Mouse (Mus musculus) G1E (cell line): Measurements from ENCODE around the gene Tfcp2. TPM values are rescaled to one million over a fixed set of nuclear protein-coding genes. Genes with fewer than 3 reads are reported as not detected.

Source experiments
- ATAC-seq: 2 replicates; pipeline ENCODE4 v1.8.0; 2016; ENCODE audit warnings: mild to moderate bottlenecking; ENCODE audit not compliant: insufficient number of reproducible peaks, poor library complexity, low FRiP score, severe bottlenecking; ENCODE audit errors: extremely low read depth
- DNase-seq: peaks from one replicate; pipeline ENCODE4 v3.0.0; 2012; ENCODE audit warnings: low spot score
- H3K27me3 ChIP-seq: 2 replicates; pipeline ENCODE4 v1.6.1; 2012; ENCODE audit warnings: mild to moderate bottlenecking, low read length, inconsistent platforms; ENCODE audit not compliant: insufficient read depth
- H3K36me3 ChIP-seq: replicated peaks from 2 replicates; pipeline ENCODE3; 2012; ENCODE audit warnings: mild to moderate bottlenecking, inconsistent platforms
- H3K4me1 ChIP-seq: 2 replicates; pipeline ENCODE4 v1.6.1; 2012; ENCODE audit warnings: low read depth, low read length, inconsistent platforms, mixed read lengths; ENCODE audit not compliant: insufficient read depth
- H3K4me3 ChIP-seq: 2 replicates; pipeline ENCODE4 v1.5.1; 2012; ENCODE audit warnings: low read depth, mild to moderate bottlenecking, inconsistent platforms, low read length, moderate library complexity, mixed read lengths
- H3K9me3 ChIP-seq: replicated peaks from 2 replicates; pipeline ENCODE4 v1.6.1; 2012; ENCODE audit warnings: inconsistent platforms
- CTCF ChIP-seq: IDR thresholded peaks from 2 replicates; pipeline ENCODE4 v1.5.1; 2012; ENCODE audit warnings: low read depth, low read length, inconsistent platforms, mixed read lengths
- GATA1 ChIP-seq: IDR thresholded peaks from 2 replicates; pipeline ENCODE4 v1.6.1; 2012; ENCODE audit warnings: borderline replicate concordance, low read length, inconsistent platforms, mixed read lengths
- GATA2 ChIP-seq: IDR thresholded peaks from 2 replicates; pipeline ENCODE4 v1.6.1; 2012; ENCODE audit warnings: low read depth, low read length, inconsistent platforms, borderline replicate concordance
- POLR2AphosphoS5 ChIP-seq: IDR thresholded peaks from 2 replicates; pipeline ENCODE4 v1.6.1; 2012; ENCODE audit warnings: low read depth, low read length, inconsistent platforms; ENCODE audit not compliant: insufficient replicate concordance
- TAL1 ChIP-seq: conservative IDR thresholded peaks from 2 replicates; pipeline ENCODE4 v1.6.1; 2012; ENCODE audit warnings: low read depth, low read length, inconsistent platforms, mixed read lengths
- polyA plus RNA-seq: library from polyadenylated mRNA; stranded (reverse); fragments of >175 nt; gene quantifications from 2 replicates; pipeline ENCODE4 v1.2.3, GENCODE M21; 2012
- total RNA-seq, 2 experiments: library from RNA; stranded (forward) in 1 of 2; stranded (reverse) in 1 of 2; fragments of 200-1000 nt in 1 of 2; fragments of >200 nt in 1 of 2; fragmentation: Nextera tagmentation in 1 of 2; gene quantifications; 2 replicates each; pipeline ENCODE4 v1.2.3; 2014 to 2017

The Tfcp2 gene
- total and polyA plus RNA-seq, 3 experiments = 3.9 to 16.0 (median 10.9) TPM

GRCm38 (mm10) chr15:100457340-100457739, 94.5 kb downstream of the Tfcp2 start:
- Histone ChIP-seq H3K4me1 (peaks cover 43% of the 10 kb centered on the region), H3K9me3 (no peaks in the 10 kb centered on the region), H3K27me3 (no peaks in the 10 kb centered on the region), H3K36me3 (no peaks in the 10 kb centered on the region), H3K4me3 (no peak overlapping the region; the same call in 1 of the 2 replicates)
- peak; percentile 30 for DNase-seq
- 0 out of 2 replicates have a peak, but pooled peaks have one; percentile 41 for ATAC-seq
- TF ChIP-seq GATA1 (no peak), POLR2AphosphoS5 (no peak), CTCF (peak; percentile 91)

GRCm38 (mm10) chr15:100456356-100456991, 95.3 kb downstream of the Tfcp2 start:
- no peak for ATAC-seq
- no peak overlapping the region for H3K4me3 ChIP-seq
- H3K36me3 ChIP-seq = no peaks in the 10 kb centered on the region
- peaks cover 36% of the 10 kb centered on the region for H3K4me1 ChIP-seq
- TF ChIP-seq TAL1 (no peak), CTCF (no peak), GATA1 (no peak), POLR2AphosphoS5 (no peak), GATA2 (no peak)
- DNase-seq = no peak
- H3K27me3 ChIP-seq = no peaks in the 10 kb centered on the region
- no peaks in the 10 kb centered on the region for H3K9me3 ChIP-seq

- 0 out of 2 replicates have a peak, but pooled peaks cover 2% of the 10 kb centered on the region for H3K9me3 ChIP-seq
- peaks cover 31% of the 10 kb centered on the region for H3K4me1 ChIP-seq
- ATAC-seq (no peak), DNase-seq (no peak)
- TF ChIP-seq GATA2 = no peak
- no peak for TF ChIP-seq TAL1
- TF ChIP-seq GATA1 = no peak
- TF ChIP-seq CTCF = no peak
- no peak for TF ChIP-seq POLR2AphosphoS5
- H3K27me3 ChIP-seq = no peaks in the 10 kb centered on the region
- H3K36me3 ChIP-seq = no peaks in the 10 kb centered on the region
- no peak overlapping the region for H3K4me3 ChIP-seq
Measured at GRCm38 (mm10) chr15:100452486-100452885, 99.3 kb downstream of the Tfcp2 start.

GRCm38 (mm10) chr15:100451245-100451644, 100.6 kb downstream of the Tfcp2 start:
- no peak for TF ChIP-seq GATA1
- no peak for TF ChIP-seq GATA2
- no peak for TF ChIP-seq TAL1
- TF ChIP-seq POLR2AphosphoS5 = no peak
- no peak for TF ChIP-seq CTCF
- Histone ChIP-seq H3K4me3 (no peak overlapping the region), H3K9me3 (0 out of 2 replicates have a peak, but pooled peaks cover 2% of the 10 kb centered on the region), H3K4me1 (peaks cover 31% of the 10 kb centered on the region), H3K27me3 (no peaks in the 10 kb centered on the region), H3K36me3 (no peaks in the 10 kb centered on the region)
- no peak for DNase-seq
- no peak for ATAC-seq

GRCm38 (mm10) chr15:100449495-100449894, 102.3 kb downstream of the Tfcp2 start:
- 0 out of 2 replicates have a peak, but pooled peaks cover 2% of the 10 kb centered on the region for H3K9me3 ChIP-seq
- H3K4me3 ChIP-seq = no peak overlapping the region
- DNase-seq = no peak
- no peaks in the 10 kb centered on the region for H3K36me3 ChIP-seq
- H3K4me1 ChIP-seq = peaks cover 38% of the 10 kb centered on the region
- no peak for ATAC-seq
- no peaks in the 10 kb centered on the region for H3K27me3 ChIP-seq
- no peak for TF ChIP-seq GATA2
- no peak for TF ChIP-seq CTCF
- TF ChIP-seq GATA1 = no peak
- no peak for TF ChIP-seq POLR2AphosphoS5
- no peak for TF ChIP-seq TAL1

GRCm38 (mm10) chr15:100448572-100448971, 103.2 kb downstream of the Tfcp2 start:
- no peaks in the 10 kb centered on the region for H3K27me3 ChIP-seq
- no peak for DNase-seq
- no peaks in the 10 kb centered on the region for H3K36me3 ChIP-seq
- H3K9me3 ChIP-seq = 0 out of 2 replicates have a peak, but pooled peaks cover 2% of the 10 kb centered on the region
- H3K4me3 ChIP-seq = no peak overlapping the region
- no peak for ATAC-seq
- no peak for TF ChIP-seq TAL1
- TF ChIP-seq GATA2 = no peak
- no peak for TF ChIP-seq CTCF
- no peak for TF ChIP-seq POLR2AphosphoS5
- TF ChIP-seq GATA1 = no peak
- peaks cover 47% of the 10 kb centered on the region for H3K4me1 ChIP-seq

Other genes starting within 250 kb of the Tfcp2 start
- 5.5 and 50.3 TPM in 2 replicates for gene Mettl7a1, start 247.9 kb downstream of the Tfcp2 start, total RNA-seq (2014; fragmentation: Nextera tagmentation)
- 31.2 and 31.6 TPM in 2 replicates for gene Mettl7a1, start 247.9 kb downstream of the Tfcp2 start, total RNA-seq (2017)
- 22.1 and 24.2 TPM in 2 replicates for gene Mettl7a1, start 247.9 kb downstream of the Tfcp2 start, polyA plus RNA-seq
- gene Mettl7a3, start 217.1 kb downstream of the Tfcp2 start, total RNA-seq (2014; fragmentation: Nextera tagmentation) = 1.4 TPM in 1 of 2 replicates, not detected in the other
- gene Mettl7a3, start 217.1 kb downstream of the Tfcp2 start, total RNA-seq (2017) = 0.66 and 0.93 TPM in 2 replicates
- gene Mettl7a3, start 217.1 kb downstream of the Tfcp2 start, polyA plus RNA-seq = not detected in 2 replicates
- gene Methig1, start 198.9 kb downstream of the Tfcp2 start, total RNA-seq (2014; fragmentation: Nextera tagmentation) = not detected in 2 replicates
- gene Methig1, start 198.9 kb downstream of the Tfcp2 start, total RNA-seq (2017) = not detected in 2 replicates
- 0.11 and 0.22 TPM in 2 replicates for gene Methig1, start 198.9 kb downstream of the Tfcp2 start, polyA plus RNA-seq
- 2.2 TPM in 1 of 2 replicates, not detected in the other for gene Mettl7a2, start 198.8 kb downstream of the Tfcp2 start, total RNA-seq (2014; fragmentation: Nextera tagmentation)
- gene Mettl7a2, start 198.8 kb downstream of the Tfcp2 start, total RNA-seq (2017) = 2.1 and 3.1 TPM in 2 replicates
- gene Mettl7a2, start 198.8 kb downstream of the Tfcp2 start, polyA plus RNA-seq = 2.4 TPM in 2 replicates
- gene Higd1c, start 187.5 kb downstream of the Tfcp2 start, total RNA-seq (2014; fragmentation: Nextera tagmentation) = not detected in 2 replicates
- not detected in 2 replicates for gene Higd1c, start 187.5 kb downstream of the Tfcp2 start, total RNA-seq (2017)
- gene Higd1c, start 187.5 kb downstream of the Tfcp2 start, polyA plus RNA-seq = not detected in 2 replicates
- gene Gm5475, start 129.9 kb downstream of the Tfcp2 start, total RNA-seq (2014; fragmentation: Nextera tagmentation) = not detected in 2 replicates
- 0.05 and 0.17 TPM in 2 replicates for gene Gm5475, start 129.9 kb downstream of the Tfcp2 start, total RNA-seq (2017)
- not detected in 2 replicates for gene Gm5475, start 129.9 kb downstream of the Tfcp2 start, polyA plus RNA-seq
- gene Slc11a2, start 126.9 kb downstream of the Tfcp2 start, total RNA-seq (2014; fragmentation: Nextera tagmentation) = 66.1 and 95.4 TPM in 2 replicates
- 34.6 and 35.7 TPM in 2 replicates for gene Slc11a2, start 126.9 kb downstream of the Tfcp2 start, total RNA-seq (2017)
- 4.5 and 5.4 TPM in 2 replicates for gene Slc11a2, start 126.9 kb downstream of the Tfcp2 start, polyA plus RNA-seq
- gene Letmd1, start 83.0 kb downstream of the Tfcp2 start, total RNA-seq (2014; fragmentation: Nextera tagmentation) = 55.0 and 55.7 TPM in 2 replicates
- gene Letmd1, start 83.0 kb downstream of the Tfcp2 start, total RNA-seq (2017) = 28.4 and 32.8 TPM in 2 replicates
- gene Letmd1, start 83.0 kb downstream of the Tfcp2 start, polyA plus RNA-seq = 54.5 and 60.8 TPM in 2 replicates
- 2.2 and 3.1 TPM in 2 replicates for gene Csrnp2, start 56.5 kb downstream of the Tfcp2 start, total RNA-seq (2014; fragmentation: Nextera tagmentation)
- 3.7 and 3.8 TPM in 2 replicates for gene Csrnp2, start 56.5 kb downstream of the Tfcp2 start, total RNA-seq (2017)
- gene Csrnp2, start 56.5 kb downstream of the Tfcp2 start, polyA plus RNA-seq = 1.3 and 1.4 TPM in 2 replicates
- 0.19 and 0.53 TPM in 2 replicates for gene Pou6f1, start 48.0 kb upstream of the Tfcp2 start, total RNA-seq (2014; fragmentation: Nextera tagmentation)
- 0.11 TPM in 1 of 2 replicates, not detected in the other for gene Pou6f1, start 48.0 kb upstream of the Tfcp2 start, total RNA-seq (2017)
- gene Pou6f1, start 48.0 kb upstream of the Tfcp2 start, polyA plus RNA-seq = 0.33 and 0.74 TPM in 2 replicates
- 234 and 277 TPM in 2 replicates for gene Dazap2, start 63.3 kb upstream of the Tfcp2 start, total RNA-seq (2014; fragmentation: Nextera tagmentation)
- 177 TPM in 2 replicates for gene Dazap2, start 63.3 kb upstream of the Tfcp2 start, total RNA-seq (2017)
- 52.4 and 56.6 TPM in 2 replicates for gene Dazap2, start 63.3 kb upstream of the Tfcp2 start, polyA plus RNA-seq
- not detected in 2 replicates for gene Smagp, start 84.9 kb upstream of the Tfcp2 start, total RNA-seq (2014; fragmentation: Nextera tagmentation)
- gene Smagp, start 84.9 kb upstream of the Tfcp2 start, total RNA-seq (2017) = 2.6 and 2.7 TPM in 2 replicates
- gene Smagp, start 84.9 kb upstream of the Tfcp2 start, polyA plus RNA-seq = 2.7 and 3.3 TPM in 2 replicates
- gene Bin2, start 117.5 kb upstream of the Tfcp2 start, total RNA-seq (2014; fragmentation: Nextera tagmentation) = 5.3 and 6.8 TPM in 2 replicates
- 13.3 and 15.5 TPM in 2 replicates for gene Bin2, start 117.5 kb upstream of the Tfcp2 start, total RNA-seq (2017)
- gene Bin2, start 117.5 kb upstream of the Tfcp2 start, polyA plus RNA-seq = 13.7 and 14.3 TPM in 2 replicates
- not detected in 2 replicates for gene Cela1, start 135.9 kb upstream of the Tfcp2 start, total RNA-seq (2014; fragmentation: Nextera tagmentation)
- gene Cela1, start 135.9 kb upstream of the Tfcp2 start, total RNA-seq (2017) = 2.9 and 6.4 TPM in 2 replicates
- 0.32 and 0.54 TPM in 2 replicates for gene Cela1, start 135.9 kb upstream of the Tfcp2 start, polyA plus RNA-seq
- not detected in 2 replicates for gene Galnt6, start 177.4 kb upstream of the Tfcp2 start, total RNA-seq (2014; fragmentation: Nextera tagmentation)
- 0.05 TPM in 1 of 2 replicates, not detected in the other for gene Galnt6, start 177.4 kb upstream of the Tfcp2 start, total RNA-seq (2017)
- gene Galnt6, start 177.4 kb upstream of the Tfcp2 start, polyA plus RNA-seq = 0.02 TPM in 1 of 2 replicates, not detected in the other
- gene Slc4a8, start 209.7 kb upstream of the Tfcp2 start, total RNA-seq (2014; fragmentation: Nextera tagmentation) = not detected in 2 replicates
- gene Slc4a8, start 209.7 kb upstream of the Tfcp2 start, total RNA-seq (2017) = 0.12 and 0.27 TPM in 2 replicates
- gene Slc4a8, start 209.7 kb upstream of the Tfcp2 start, polyA plus RNA-seq = not detected in 2 replicates